Comparison of ENCODE assay signal across 14 mouse cellular contexts in the genomic region with DNA sequence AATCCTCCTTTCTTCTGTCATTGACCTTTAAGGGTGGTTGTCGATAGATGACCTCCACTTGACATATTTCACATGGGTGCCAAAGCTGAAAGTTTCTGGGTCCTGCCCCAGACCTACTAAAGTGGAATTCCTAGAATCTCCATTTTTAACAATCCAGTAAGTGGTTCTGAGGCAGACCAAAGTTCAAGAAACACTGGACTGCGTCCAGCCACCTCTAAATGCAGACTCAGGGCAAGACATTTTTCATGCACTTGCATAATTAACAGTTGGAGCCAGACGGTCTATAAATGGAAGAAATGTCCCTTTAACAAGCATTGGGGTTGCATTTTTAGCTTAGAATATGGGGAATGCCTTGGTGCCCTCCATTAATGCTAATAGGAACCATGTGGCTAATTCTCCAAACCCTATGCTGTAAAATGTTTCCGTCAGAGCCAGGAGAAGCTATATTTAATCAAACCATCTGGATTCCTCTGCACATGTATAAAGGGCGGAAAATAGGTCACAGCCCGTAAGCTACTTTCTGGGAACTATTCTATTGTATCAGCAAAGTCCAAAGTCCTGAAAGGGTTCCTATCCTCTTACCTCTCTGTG.
DNase-seq lines count a peak whose midpoint lies in the region; ATAC-seq lines count a peak whose summit lies in the region.
"Had no signal": no experiment of that assay in that cellular context is flagged by ENCODE, and none has a peak within 500 bp of the region (broad histone marks: within the 10 kb centered on the region; RNA-seq: fewer than 3 reads in every experiment).

No protein-coding gene starts in this region.

- H3K27ac ChIP-seq in heart, embryonic 13.5 days (replicated peaks) = peak overlapping the region; percentile 43
- no peak overlapping the region for H3K27ac ChIP-seq in embryonic facial prominence, embryonic 10.5 days (replicated peaks)
- H3K27ac ChIP-seq in limb, embryonic 12.5 days = peak overlapping the region; percentile 25
- H3K27ac ChIP-seq: forebrain, embryonic 15.5 days; neural tube, embryonic 15.5 days had no signal

- no peaks in the 10 kb centered on the region for H3K27me3 ChIP-seq in heart, embryonic 13.5 days (replicated peaks)
- H3K27me3 ChIP-seq in embryonic facial prominence, embryonic 10.5 days (replicated peaks; ENCODE audit: low read depth, poor library complexity, severe bottlenecking) = no peaks in the 10 kb centered on the region
- H3K27me3 ChIP-seq in limb, embryonic 12.5 days = no peaks in the 10 kb centered on the region
- H3K27me3 ChIP-seq: forebrain, embryonic 15.5 days; neural tube, embryonic 15.5 days; Patski had no signal

- H3K9me3 ChIP-seq in heart, embryonic 13.5 days = no peaks in the 10 kb centered on the region
- H3K9me3 ChIP-seq in embryonic facial prominence, embryonic 10.5 days = no peaks in the 10 kb centered on the region
- H3K9me3 ChIP-seq in limb, embryonic 12.5 days = no peaks in the 10 kb centered on the region
- H3K9me3 ChIP-seq: forebrain, embryonic 15.5 days; neural tube, embryonic 15.5 days had no signal

- no peak for ATAC-seq in heart, embryonic 13.5 days (ENCODE audit: extremely low read depth, insufficient number of reproducible peaks, low FRiP score, low TSS enrichment)
- ATAC-seq in limb, embryonic 12.5 days (ENCODE audit: insufficient number of reproducible peaks, insufficient read depth, low FRiP score, low TSS enrichment, low read depth) = peak; percentile 92
- no peak for ATAC-seq in CD4-positive, CD25-positive, alpha-beta regulatory T cell, adult 4 months
- ATAC-seq: forebrain, embryonic 15.5 days; Patski had no signal

- H3K4me3 ChIP-seq in heart, embryonic 13.5 days = no peak overlapping the region
- no peak overlapping the region for H3K4me3 ChIP-seq in embryonic facial prominence, embryonic 10.5 days
- no peak overlapping the region for H3K4me3 ChIP-seq in limb, embryonic 12.5 days (replicated peaks)
- H3K4me3 ChIP-seq: forebrain, embryonic 15.5 days; neural tube, embryonic 15.5 days had no signal

- whole genome bisulfite sequencing in heart, embryonic 13.5 days = 52% methylated on average over 6 of the region's 6 CpGs
- 38% methylated on average over 6 of the region's 6 CpGs for WGBS in embryonic facial prominence, embryonic 10.5 days
- WGBS in limb, embryonic 12.5 days = 14% methylated on average over 6 of the region's 6 CpGs

- no peak overlapping the region for H3K4me2 ChIP-seq in heart, embryonic 13.5 days
- H3K4me2 ChIP-seq in limb, embryonic 12.5 days = no peak overlapping the region
- H3K4me2 ChIP-seq: forebrain, embryonic 15.5 days; neural tube, embryonic 15.5 days had no signal

- DNase-seq in heart, postnatal 36 days = no peak
- peak; percentile 18 for DNase-seq in embryonic facial prominence, embryonic 10.5 days (ENCODE audit: low spot score)
- peak; percentile 49 to 63 for DNase-seq in kidney, adult 8-10 months
- DNase-seq in spleen, adult 18-20 months = no peak
- DNase-seq: adrenal gland, adult 2 months; gastrocnemius, postnatal 25 days; right cerebral cortex, adult 18-20 months; thymus, adult 2 months had no signal

- H3K36me3 ChIP-seq in heart, embryonic 13.5 days = peaks cover 5% of the 10 kb centered on the region; the same call in 1 of the 2 replicates
- H3K36me3 ChIP-seq in embryonic facial prominence, embryonic 10.5 days (replicated peaks) = no peaks in the 10 kb centered on the region
- H3K36me3 ChIP-seq in limb, embryonic 12.5 days = no peaks in the 10 kb centered on the region
- H3K36me3 ChIP-seq: forebrain, embryonic 15.5 days; neural tube, embryonic 15.5 days had no signal

- no peak overlapping the region for H3K9ac ChIP-seq in heart, embryonic 13.5 days
- no peak overlapping the region for H3K9ac ChIP-seq in limb, embryonic 12.5 days (replicated peaks)
- H3K9ac ChIP-seq: forebrain, embryonic 15.5 days; neural tube, embryonic 15.5 days had no signal

- intact Hi-C loops in heart, postnatal 36 days (cut with DNase I) = no loop called here

- H3K4me1 ChIP-seq in heart, embryonic 13.5 days = peaks cover 54% of the 10 kb centered on the region
- peaks cover 32% of the 10 kb centered on the region for H3K4me1 ChIP-seq in embryonic facial prominence, embryonic 10.5 days
- H3K4me1 ChIP-seq in limb, embryonic 12.5 days (replicated peaks) = peaks cover 19% of the 10 kb centered on the region
- H3K4me1 ChIP-seq: forebrain, embryonic 15.5 days had no signal

Comparison
In these comparisons a context has a peak if more than half of its experiments do, and no peak if none do; other contexts are left out.
1. DNase-seq: peak in embryonic facial prominence, embryonic 10.5 days (single experiment) and kidney, adult 8-10 months (2 of 2); none in heart, postnatal 36 days (0 of 2) and spleen, adult 18-20 months (0 of 2).